Mouse (Mus musculus) forebrain, embryonic 16.5 days (tissue): ENCODE results near the gene Fdxr. TPM values are rescaled to one million over a fixed set of nuclear protein-coding genes. Genes with fewer than 3 reads are reported as not detected.

Experiments used
- ATAC-seq: fragments of 200-750 bp; cut with Nextera tagmentation; 2 replicates; pipeline ENCODE4 v1.8.0; 2017; ENCODE audit warnings: mild to moderate bottlenecking, moderate library complexity
- H3K27ac ChIP-seq: fragments of 300-500 bp; sonication (generic); 2 replicates; pipeline ENCODE4 v1.5.1; 2014; ENCODE audit warnings: low read length, control low read depth
- H3K27me3 ChIP-seq: fragments of 300-500 bp; sonication (generic); replicated peaks from 2 replicates; pipeline ENCODE4 v1.6.1; 2014; ENCODE audit warnings: low read length; ENCODE audit not compliant: control insufficient read depth, insufficient read depth
- H3K36me3 ChIP-seq: fragments of 300-500 bp; sonication (generic); 2 replicates; pipeline ENCODE4 v1.6.1; 2014; ENCODE audit not compliant: control insufficient read depth, insufficient read depth
- H3K4me1 ChIP-seq: fragments of 300-500 bp; sonication (generic); replicated peaks from 2 replicates; pipeline ENCODE4 v1.6.1; 2014; ENCODE audit warnings: low read length; ENCODE audit not compliant: control insufficient read depth, insufficient read depth
- H3K4me2 ChIP-seq: fragments of 300-500 bp; sonication (generic); 2 replicates; pipeline ENCODE4 v1.6.1; 2014; ENCODE audit warnings: mild to moderate bottlenecking, low read length, control low read depth
- H3K4me3 ChIP-seq: fragments of 300-500 bp; sonication (generic); replicated peaks from 2 replicates; pipeline ENCODE4 v1.5.1; 2014; ENCODE audit warnings: mild to moderate bottlenecking, low read length, control low read depth
- H3K9ac ChIP-seq: fragments of 300-500 bp; sonication (generic); replicated peaks from 2 replicates; pipeline ENCODE4 v1.6.1; 2014; ENCODE audit warnings: low read depth, low read length, control low read depth
- H3K9me3 ChIP-seq: fragments of 300-500 bp; sonication (generic); 2 replicates; pipeline ENCODE4 v1.6.1; 2016; ENCODE audit warnings: low read length; ENCODE audit not compliant: control insufficient read depth
- WGBS: fragments of 180-500 bp; shearing (Covaris S2); extraction: QIAGEN DNeasy Blood & Tissue Kit; methylation state at CpG from one replicate; pipeline ENCODE4 v1.1.7; 2014; 5-methylcytosine and 5-hydroxymethylcytosine counted together
- polyA plus RNA-seq: library from polyadenylated mRNA; unstranded; fragments of >200 nt; fragmentation: Nextera tagmentation; extraction: Ambion mirVana; gene quantifications from 2 replicates; pipeline ENCODE4 v1.2.1, GENCODE M21; 2015

The Fdxr gene
- polyA plus RNA-seq = 23.2 and 26.9 TPM in 2 replicates

DNA sequence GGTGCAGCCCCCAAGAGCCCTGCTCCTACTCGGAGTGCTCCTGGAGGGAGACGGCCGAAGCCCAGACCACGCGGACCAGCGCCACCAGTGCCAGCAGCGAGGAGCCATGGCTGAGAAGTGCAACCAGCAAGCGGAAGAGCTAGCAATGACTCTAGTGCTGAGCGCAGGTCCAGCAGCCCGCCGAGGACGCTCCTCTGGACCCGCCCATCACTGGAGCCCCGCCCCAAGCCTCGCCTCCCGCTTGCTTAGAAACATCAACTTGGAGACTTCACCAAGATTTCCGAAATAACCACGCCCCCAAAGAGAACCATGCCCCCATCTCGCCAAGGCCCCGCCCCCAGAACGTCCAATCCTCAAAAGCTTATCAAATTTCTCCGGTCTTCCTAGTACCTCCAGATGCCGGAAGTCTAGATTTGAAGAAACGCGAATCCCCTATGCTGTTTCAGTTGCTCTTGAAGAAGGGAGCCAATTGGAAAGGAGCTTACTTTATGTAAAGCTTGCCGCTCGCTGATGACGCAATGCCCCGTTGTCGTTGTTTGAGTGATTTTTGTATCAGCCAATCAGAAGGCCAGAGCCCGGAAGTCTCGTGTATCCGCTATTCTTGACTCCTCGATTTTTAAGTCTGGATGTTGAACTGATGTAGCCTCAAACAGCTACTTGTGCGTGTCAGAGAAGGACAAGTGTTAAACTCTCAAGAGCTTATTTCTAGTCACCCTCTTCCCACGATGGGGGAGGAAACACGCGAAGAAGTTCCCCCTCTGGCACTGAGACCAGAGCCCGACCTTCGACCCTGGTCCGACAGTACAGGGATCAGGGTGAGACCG is at the start of gene Fdxr:
Fdxr (minus strand) TSS at position 271 of the 824 bp plus-strand sequence.
- under 1% methylated on average over 42 of the region's 42 CpGs for WGBS
- no peaks in the 10 kb centered on the region for H3K27me3 ChIP-seq
- H3K36me3 ChIP-seq = no peaks in the 10 kb centered on the region
- H3K27ac ChIP-seq = peak within 1 kb of the TSS; percentile 85
- H3K4me3 ChIP-seq = peak within 1 kb of the TSS; percentile 65
- H3K4me2 ChIP-seq = peak within 1 kb of the TSS; percentile 64
- ATAC-seq = peak; percentile 97
- H3K4me1 ChIP-seq = peaks cover 20% of the 10 kb centered on the region
- H3K9me3 ChIP-seq = no peaks in the 10 kb centered on the region
- peak within 1 kb of the TSS; percentile 78 for H3K9ac ChIP-seq

DNA sequence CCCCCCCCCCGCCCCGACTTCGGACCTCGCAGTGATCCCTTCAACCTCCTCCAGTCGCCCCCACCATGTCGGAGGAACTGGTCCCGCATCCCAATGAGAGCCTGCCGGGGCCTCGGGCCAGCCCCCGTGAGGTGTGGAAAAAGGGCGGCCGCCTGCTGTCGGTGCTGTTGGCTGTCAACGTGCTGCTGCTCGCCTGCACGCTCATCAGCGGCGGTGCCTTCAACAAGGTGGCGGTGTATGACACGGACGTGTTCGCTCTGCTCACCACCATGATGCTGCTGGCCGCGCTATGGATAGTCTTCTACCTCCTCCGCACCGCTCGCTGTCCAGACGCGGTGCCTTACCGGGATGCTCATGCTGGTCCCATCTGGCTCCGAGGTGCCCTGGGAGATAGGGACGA is 46.5 kb upstream of the Fdxr start:
- no peaks in the 10 kb centered on the region for H3K9me3 ChIP-seq
- ATAC-seq = no peak
- peaks cover 24% of the 10 kb centered on the region for H3K4me1 ChIP-seq
- 17% methylated on average over 32 of the region's 32 CpGs for WGBS
- no peak overlapping the region for H3K4me3 ChIP-seq
- H3K27ac ChIP-seq = no peak overlapping the region
- H3K36me3 ChIP-seq = no peaks in the 10 kb centered on the region
- no peak overlapping the region for H3K4me2 ChIP-seq
- H3K9ac ChIP-seq = no peak overlapping the region
- peaks cover 58% of the 10 kb centered on the region for H3K27me3 ChIP-seq

GRCm38 (mm10) chr11:115321906-115322693 is 45.2 kb upstream of the Fdxr start, which contains the start of gene Ush1g:
TSS of gene Ush1g (minus strand) at chr11:115322041.
- 6% methylated on average over 31 of the region's 35 CpGs for WGBS
- ATAC-seq = peak; percentile 47
- H3K9me3 ChIP-seq = no peaks in the 10 kb centered on the region
- no peak within 1 kb of the TSS for H3K9ac ChIP-seq
- H3K4me3 ChIP-seq = peak within 1 kb of the TSS; percentile 0; the same call in 1 of the 2 replicates
- peaks cover 24% of the 10 kb centered on the region for H3K4me1 ChIP-seq
- H3K4me2 ChIP-seq = 0 out of 2 replicates have a peak within 1 kb of the TSS, but pooled peaks have one; percentile 8
- H3K36me3 ChIP-seq = no peaks in the 10 kb centered on the region
- peaks cover 70% of the 10 kb centered on the region for H3K27me3 ChIP-seq
- H3K27ac ChIP-seq = no peak within 1 kb of the TSS

- H3K4me2 ChIP-seq = no peak overlapping the region
- ATAC-seq = peak; percentile 31; the same call in 1 of the 2 replicates
- WGBS = 1% methylated on average over 16 of the region's 18 CpGs
- no peaks in the 10 kb centered on the region for H3K36me3 ChIP-seq
- H3K4me3 ChIP-seq = no peak overlapping the region
- H3K9ac ChIP-seq = no peak overlapping the region
- H3K9me3 ChIP-seq = no peaks in the 10 kb centered on the region
- peaks cover 89% of the 10 kb centered on the region for H3K27me3 ChIP-seq
- no peak overlapping the region for H3K27ac ChIP-seq
- H3K4me1 ChIP-seq = peaks cover 24% of the 10 kb centered on the region
Observed at GRCm38 (mm10) chr11:115319704-115320383, 43.0 kb upstream of the Fdxr start.

- H3K4me2 ChIP-seq = peak overlapping the region; percentile 15; the same call in 1 of the 2 replicates
- H3K27ac ChIP-seq = no peak overlapping the region
- H3K4me1 ChIP-seq = peaks cover 22% of the 10 kb centered on the region
- H3K9ac ChIP-seq = no peak overlapping the region
- WGBS = 4% methylated on average over 63 of the region's 63 CpGs
- peaks cover 87% of the 10 kb centered on the region for H3K27me3 ChIP-seq
- no peaks in the 10 kb centered on the region for H3K9me3 ChIP-seq
- H3K36me3 ChIP-seq = no peaks in the 10 kb centered on the region
- H3K4me3 ChIP-seq = peak overlapping the region; percentile 8; the same call in 1 of the 2 replicates
- ATAC-seq = no peak
Observed at GRCm38 (mm10) chr11:115318245-115319027, 41.6 kb upstream of the Fdxr start.

DNA sequence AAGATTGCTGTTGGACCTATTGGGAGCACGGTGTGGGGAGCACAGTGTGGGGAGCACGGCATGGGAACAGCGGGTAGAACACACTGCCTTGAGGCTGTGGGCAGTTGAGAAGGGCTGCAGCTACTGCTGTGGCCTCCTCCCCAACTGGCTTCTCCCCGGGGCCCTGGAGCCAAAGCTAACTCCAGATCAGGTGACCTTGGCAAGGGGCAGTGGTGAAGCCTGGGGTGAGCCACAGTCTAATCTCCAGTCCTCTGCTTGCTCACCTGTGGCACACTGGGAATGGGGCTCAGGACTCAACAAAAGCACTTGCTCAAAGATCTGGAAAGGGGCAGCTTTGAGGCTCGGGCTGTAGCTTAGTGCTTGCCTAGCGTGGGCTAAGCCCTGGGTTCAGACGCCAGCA is 40.4 kb upstream of the Fdxr start:
- no peak for ATAC-seq
- Histone ChIP-seq H3K9ac (no peak overlapping the region), H3K36me3 (no peaks in the 10 kb centered on the region), H3K27me3 (peaks cover 79% of the 10 kb centered on the region), H3K4me2 (no peak overlapping the region), H3K4me1 (peaks cover 15% of the 10 kb centered on the region), H3K4me3 (no peak overlapping the region), H3K9me3 (no peaks in the 10 kb centered on the region), H3K27ac (no peak overlapping the region)
- WGBS = 47% methylated on average over 7 of the region's 7 CpGs

DNA sequence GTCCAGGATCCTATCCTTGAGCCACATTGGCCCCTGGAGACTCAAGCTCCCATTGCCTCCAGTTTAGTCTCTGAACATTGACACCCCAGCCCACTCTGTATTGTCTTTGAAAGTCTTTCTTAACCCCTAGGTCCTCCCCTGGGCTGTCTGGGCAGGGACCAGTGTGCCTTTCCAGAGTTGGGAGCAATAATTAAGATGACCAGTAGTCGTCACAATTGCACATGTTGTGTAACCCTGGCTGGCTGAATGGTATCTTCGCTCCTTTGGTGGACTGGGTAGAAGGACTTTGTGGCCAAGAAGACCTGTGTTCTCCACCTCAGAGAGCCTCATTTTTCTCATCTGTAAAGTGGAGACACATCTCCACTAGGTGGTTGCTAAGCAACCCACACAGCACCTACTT is 37.4 kb upstream of the Fdxr start:
- H3K4me1 ChIP-seq = peaks cover 5% of the 10 kb centered on the region; the same call in 1 of the 2 replicates
- H3K27me3 ChIP-seq = peaks cover 53% of the 10 kb centered on the region
- no peak overlapping the region for H3K9ac ChIP-seq
- WGBS = 35% methylated on average over 2 of the region's 2 CpGs
- no peak for ATAC-seq
- no peak overlapping the region for H3K27ac ChIP-seq
- no peak overlapping the region for H3K4me3 ChIP-seq
- no peaks in the 10 kb centered on the region for H3K9me3 ChIP-seq
- no peak overlapping the region for H3K4me2 ChIP-seq
- H3K36me3 ChIP-seq = no peaks in the 10 kb centered on the region

- Histone ChIP-seq H3K9me3 (no peaks in the 10 kb centered on the region), H3K27ac (no peak overlapping the region), H3K4me3 (no peak overlapping the region), H3K9ac (no peak overlapping the region), H3K36me3 (no peaks in the 10 kb centered on the region), H3K4me2 (no peak overlapping the region), H3K27me3 (0 out of 2 replicates have a peak, but pooled peaks cover 5% of the 10 kb centered on the region), H3K4me1 (no peaks in the 10 kb centered on the region)
- 55% methylated on average over 1 of the region's 1 CpGs for WGBS
- no peak for ATAC-seq
Observed at GRCm38 (mm10) chr11:115308781-115309180, 31.9 kb upstream of the Fdxr start.
